Mouse (Mus musculus): ENCODE measurements at regions not wholly inside any gene's neighbourhood (a gene's known extent, or its start where the extent isn't known, plus 50 kb on each side); places are given as distances from the start of the nearest gene placed in this dataset.
"Not testable (repeated sequence)": the region's sequence is repeated elsewhere in the genome, so short reads cannot be mapped to it uniquely, and the experiment has no call there.

GRCm38 (mm10) chrX:50675356-50675755 lies 165.5 kb upstream of the Stk26 start:
- no peak for DNase-seq (ENCODE audit: low spot score in 2 of 2)

- peak; percentile 15 to 27 for DNase-seq (ENCODE audit: low spot score in 2 of 2)
Measured at GRCm38 (mm10) chrX:50657835-50658565, 182.8 kb upstream of the Stk26 start.

- no peak for DNase-seq (ENCODE audit: low spot score in 2 of 2)
Measured at GRCm38 (mm10) chrX:50657180-50657834, 183.5 kb upstream of the Stk26 start.

- not testable (repeated sequence) for DNase-seq (ENCODE audit: low spot score in 2 of 2)
Measured at GRCm38 (mm10) chrX:50655380-50655779, 185.5 kb upstream of the Stk26 start.

- DNase-seq (ENCODE audit: low spot score in 2 of 2): no peak
Measured at GRCm38 (mm10) chrX:50641347-50641746, 199.5 kb upstream of the Stk26 start.

- DNase-seq (ENCODE audit: low spot score in 2 of 2): no peak
Measured at GRCm38 (mm10) chrX:50635634-50636033, 205.2 kb upstream of the Stk26 start.

- DNase-seq (ENCODE audit: low spot score in 2 of 2): peak; percentile 34 to 87
Measured at GRCm38 (mm10) chrX:50634842-50635615, 205.8 kb upstream of the Stk26 start.

- DNase-seq (ENCODE audit: low spot score in 2 of 2): no peak
Measured at GRCm38 (mm10) chrX:50632536-50632935, 204.2 kb upstream of the Olfr1324 start.

GRCm38 (mm10) chrX:50625336-50625735 lies 197.0 kb upstream of the Olfr1324 start:
- DNase-seq (ENCODE audit: low spot score in 2 of 2): no peak

- peak in 1 of 2 experiments; percentile 68 for DNase-seq (ENCODE audit: low spot score in 2 of 2)
Measured at GRCm38 (mm10) chrX:50622984-50623455, 194.7 kb upstream of the Olfr1324 start.

GRCm38 (mm10) chrX:50620909-50621308 lies 192.6 kb upstream of the Olfr1324 start:
- no peak for DNase-seq (ENCODE audit: low spot score in 2 of 2)

GRCm38 (mm10) chrX:50619919-50620318 lies 191.6 kb upstream of the Olfr1324 start:
- DNase-seq (ENCODE audit: low spot score in 2 of 2): peak in 1 of 2 experiments; percentile 81

- no peak for DNase-seq (ENCODE audit: low spot score in 2 of 2)
Measured at GRCm38 (mm10) chrX:50618936-50619335, 190.6 kb upstream of the Olfr1324 start.

- peak in 1 of 2 experiments; percentile 70 for DNase-seq (ENCODE audit: low spot score in 2 of 2)
Measured at GRCm38 (mm10) chrX:50616920-50617319, 188.6 kb upstream of the Olfr1324 start.

GRCm38 (mm10) chrX:50614874-50615273 lies 186.6 kb upstream of the Olfr1324 start:
- DNase-seq (ENCODE audit: low spot score in 2 of 2): peak in 1 of 2 experiments; percentile 82

- DNase-seq (ENCODE audit: low spot score in 2 of 2): peak in 1 of 2 experiments; percentile 63
Measured at GRCm38 (mm10) chrX:50614367-50614766, 186.1 kb upstream of the Olfr1324 start.

GRCm38 (mm10) chrX:50611765-50612591 lies 183.7 kb upstream of the Olfr1324 start:
- peak in 1 of 2 experiments; percentile 85 for DNase-seq (ENCODE audit: low spot score in 2 of 2)

GRCm38 (mm10) chrX:50608141-50608540 lies 179.8 kb upstream of the Olfr1324 start:
- DNase-seq (ENCODE audit: low spot score in 2 of 2): not testable (repeated sequence)

GRCm38 (mm10) chrX:50607636-50608035 lies 179.3 kb upstream of the Olfr1324 start:
- peak in 1 of 2 experiments; percentile 72 for DNase-seq (ENCODE audit: low spot score in 2 of 2)

- DNase-seq (ENCODE audit: low spot score in 2 of 2): peak in 1 of 2 experiments; percentile 81
Measured at GRCm38 (mm10) chrX:50605517-50605916, 177.2 kb upstream of the Olfr1324 start.

- peak in 1 of 2 experiments; percentile 52 for DNase-seq (ENCODE audit: low spot score in 2 of 2)
Measured at GRCm38 (mm10) chrX:50604995-50605394, 176.7 kb upstream of the Olfr1324 start.

Measured in left cerebral cortex, adult 8-10 months (tissue).